Mouse (Mus musculus) midbrain, embryonic 12.5 days (tissue): Measurements from ENCODE around the gene Cflar. TPM values are rescaled to one million over a fixed set of nuclear protein-coding genes. Genes with fewer than 3 reads are reported as not detected.

ENCODE experiments used
- ATAC-seq: fragments of 200-750 bp; cut with Nextera tagmentation; 2 replicates; pipeline ENCODE4 v1.8.0; 2017; ENCODE audit warnings: low read depth, moderate TSS enrichment, moderate library complexity; ENCODE audit not compliant: low FRiP score
- H3K27ac ChIP-seq: fragments of 300-500 bp; sonication (generic); replicated peaks from 2 replicates; pipeline ENCODE4 v1.5.1; 2016; ENCODE audit warnings: mild to moderate bottlenecking
- H3K27me3 ChIP-seq: fragments of 300-500 bp; sonication (generic); 2 replicates; pipeline ENCODE4 v1.6.1; 2016; ENCODE audit warnings: mild to moderate bottlenecking
- H3K36me3 ChIP-seq: fragments of 300-500 bp; sonication (generic); 2 replicates; pipeline ENCODE4 v1.6.1; 2016
- H3K4me1 ChIP-seq: fragments of 300-500 bp; sonication (generic); 2 replicates; pipeline ENCODE4 v1.6.1; 2016
- H3K4me2 ChIP-seq: fragments of 300-500 bp; sonication (generic); replicated peaks from 2 replicates; pipeline ENCODE4 v1.6.1; 2016; ENCODE audit warnings: mild to moderate bottlenecking, moderate library complexity
- H3K4me3 ChIP-seq: fragments of 300-500 bp; sonication (generic); 2 replicates; pipeline ENCODE4 v1.5.1; 2016; ENCODE audit warnings: mild to moderate bottlenecking
- H3K9ac ChIP-seq: fragments of 300-500 bp; sonication (generic); replicated peaks from 2 replicates; pipeline ENCODE4 v1.6.1; 2016; ENCODE audit warnings: mild to moderate bottlenecking, moderate library complexity
- H3K9me3 ChIP-seq: fragments of 300-500 bp; sonication (generic); 2 replicates; pipeline ENCODE4 v1.6.1; 2016; ENCODE audit warnings: mild to moderate bottlenecking
- WGBS: fragments of 180-500 bp; shearing (Covaris S2); methylation state at CpG from one replicate; pipeline ENCODE4 v1.1.7; 2016; 5-methylcytosine and 5-hydroxymethylcytosine counted together
- polyA plus RNA-seq: library from polyadenylated mRNA; unstranded; fragments of >200 nt; fragmentation: Nextera tagmentation; extraction: Ambion mirVana; gene quantifications from 2 replicates; pipeline ENCODE4 v1.2.1, GENCODE M21; 2016

The Cflar gene
- polyA plus RNA-seq, 1 experiment from 2014 or later = 26.4 TPM

DNA sequence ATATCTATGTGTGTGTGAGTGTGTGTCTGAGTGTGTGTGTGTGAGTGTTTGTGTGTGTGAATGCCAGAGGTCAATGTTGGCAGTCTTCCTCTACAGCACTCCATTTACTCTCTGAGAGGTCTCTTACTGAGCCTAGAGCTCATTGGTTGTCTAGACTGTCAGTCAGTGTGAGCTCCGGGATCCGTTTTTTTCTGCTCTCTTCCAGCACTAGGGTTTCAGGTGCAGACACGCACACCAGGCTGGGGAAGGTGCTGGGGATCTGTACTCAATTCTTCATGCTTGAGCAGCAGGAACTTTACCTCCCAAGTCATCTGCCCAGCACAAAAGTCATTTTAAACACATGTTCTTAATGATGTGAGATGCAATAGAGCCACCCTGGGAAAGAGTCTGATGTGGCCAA, 60.8 kb downstream of the Cflar start:
- 73% methylated on average over 3 of the region's 3 CpGs for WGBS
- no peak overlapping the region for H3K9ac ChIP-seq
- H3K27ac ChIP-seq = no peak overlapping the region
- H3K9me3 ChIP-seq = no peaks in the 10 kb centered on the region
- no peak overlapping the region for H3K4me2 ChIP-seq
- no peak for ATAC-seq
- H3K36me3 ChIP-seq = no peaks in the 10 kb centered on the region
- no peaks in the 10 kb centered on the region for H3K4me1 ChIP-seq
- no peak overlapping the region for H3K4me3 ChIP-seq
- no peaks in the 10 kb centered on the region for H3K27me3 ChIP-seq

DNA sequence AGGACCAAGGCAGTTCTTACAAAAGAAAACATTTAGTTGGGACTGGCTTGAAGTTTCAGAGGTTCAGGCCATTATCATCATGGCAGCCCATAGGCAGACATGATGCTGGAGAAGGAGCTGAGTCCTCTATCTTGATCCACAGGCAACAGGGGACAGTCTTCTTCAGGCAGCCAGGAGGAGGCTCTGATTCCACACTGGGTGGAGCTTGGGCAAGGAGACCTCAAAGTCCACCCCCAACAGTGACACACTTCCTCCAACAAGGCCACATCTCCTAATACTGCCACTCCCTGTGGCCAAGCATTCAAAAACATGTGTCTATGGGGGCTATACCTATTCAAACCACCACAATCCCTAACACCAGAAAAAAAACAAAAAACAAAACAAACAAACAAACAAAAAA, 62.0 kb downstream of the Cflar start:
- Histone ChIP-seq H3K27ac (no peak overlapping the region), H3K4me2 (no peak overlapping the region), H3K36me3 (no peaks in the 10 kb centered on the region), H3K4me1 (no peaks in the 10 kb centered on the region), H3K9ac (no peak overlapping the region), H3K27me3 (no peaks in the 10 kb centered on the region), H3K4me3 (no peak overlapping the region), H3K9me3 (no peaks in the 10 kb centered on the region)
- no peak for ATAC-seq

DNA sequence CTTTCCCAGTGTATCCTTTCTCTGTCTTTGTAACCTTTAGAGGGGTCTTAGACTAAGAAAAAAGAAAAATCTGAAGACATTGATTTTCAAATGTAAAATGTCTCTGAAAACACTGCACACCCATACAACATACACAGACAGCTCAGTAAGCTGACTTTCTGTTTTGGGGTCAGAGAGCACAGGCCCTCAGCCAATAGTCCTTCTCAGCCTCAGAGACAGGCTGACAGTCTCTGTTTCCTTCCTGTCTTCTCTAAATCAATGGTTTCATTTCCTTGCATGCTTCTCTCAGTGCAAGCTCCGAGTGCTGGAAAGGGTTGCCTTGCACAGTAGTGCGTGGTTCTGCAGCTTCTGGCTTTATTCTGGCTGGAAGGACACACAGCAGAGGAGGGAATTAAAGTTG, 62.6 kb downstream of the Cflar start:
- no peak for ATAC-seq
- H3K27ac ChIP-seq = no peak overlapping the region
- H3K4me3 ChIP-seq = no peak overlapping the region
- 85% methylated on average over 2 of the region's 2 CpGs for WGBS
- H3K36me3 ChIP-seq = no peaks in the 10 kb centered on the region
- H3K9ac ChIP-seq = no peak overlapping the region
- H3K4me1 ChIP-seq = no peaks in the 10 kb centered on the region
- H3K27me3 ChIP-seq = no peaks in the 10 kb centered on the region
- no peaks in the 10 kb centered on the region for H3K9me3 ChIP-seq
- no peak overlapping the region for H3K4me2 ChIP-seq

DNA sequence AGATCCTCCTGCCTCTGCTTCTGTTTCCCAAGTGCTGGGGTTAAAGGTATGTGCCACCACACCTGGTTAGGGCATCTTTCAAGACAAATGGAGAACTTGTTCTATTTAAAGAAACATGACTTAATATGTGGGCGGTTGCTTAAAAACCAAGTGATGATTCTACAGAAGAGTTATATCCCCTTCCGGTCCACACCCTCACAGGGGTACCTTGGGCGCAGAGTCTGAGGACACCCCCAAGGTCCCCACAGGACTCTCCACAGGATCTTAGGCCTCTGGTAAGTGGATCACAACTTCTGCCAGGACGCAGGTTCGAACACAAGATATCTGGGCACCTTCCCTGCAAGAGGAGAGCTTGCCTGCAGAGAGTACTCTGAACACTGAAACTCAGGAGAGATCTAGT, 64.1 kb downstream of the Cflar start:
- H3K9ac ChIP-seq = no peak overlapping the region
- no peak overlapping the region for H3K4me2 ChIP-seq
- no peak overlapping the region for H3K4me3 ChIP-seq
- no peak for ATAC-seq
- no peaks in the 10 kb centered on the region for H3K36me3 ChIP-seq
- H3K27ac ChIP-seq = no peak overlapping the region
- no peaks in the 10 kb centered on the region for H3K4me1 ChIP-seq
- no peaks in the 10 kb centered on the region for H3K9me3 ChIP-seq
- H3K27me3 ChIP-seq = no peaks in the 10 kb centered on the region
- 90% methylated on average over 5 of the region's 5 CpGs for WGBS

DNA sequence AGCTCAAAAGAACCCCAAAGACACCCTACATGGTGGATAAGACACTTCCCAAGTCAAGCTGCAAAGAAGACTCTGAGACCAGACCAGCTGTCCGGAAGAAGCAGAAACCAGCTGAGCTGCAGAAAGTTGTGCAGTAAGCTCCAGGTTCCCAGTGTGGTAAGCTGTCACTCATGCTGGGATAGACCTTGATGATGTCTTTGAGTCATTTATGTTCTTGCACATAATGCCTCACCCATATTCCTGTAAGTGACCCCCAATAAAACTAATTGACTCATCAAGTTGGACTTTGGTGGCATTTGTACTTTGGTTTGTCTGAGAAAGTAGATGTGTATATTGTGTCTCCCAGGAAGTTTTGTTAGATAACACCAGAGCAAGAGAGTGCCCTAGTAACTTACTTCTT, 66.3 kb downstream of the Cflar start:
- no peak overlapping the region for H3K4me3 ChIP-seq
- H3K27ac ChIP-seq = no peak overlapping the region
- H3K27me3 ChIP-seq = no peaks in the 10 kb centered on the region
- WGBS = 96% methylated on average over 1 of the region's 1 CpGs
- H3K36me3 ChIP-seq = no peaks in the 10 kb centered on the region
- no peaks in the 10 kb centered on the region for H3K4me1 ChIP-seq
- no peak for ATAC-seq
- no peak overlapping the region for H3K4me2 ChIP-seq
- no peaks in the 10 kb centered on the region for H3K9me3 ChIP-seq
- H3K9ac ChIP-seq = no peak overlapping the region

DNA sequence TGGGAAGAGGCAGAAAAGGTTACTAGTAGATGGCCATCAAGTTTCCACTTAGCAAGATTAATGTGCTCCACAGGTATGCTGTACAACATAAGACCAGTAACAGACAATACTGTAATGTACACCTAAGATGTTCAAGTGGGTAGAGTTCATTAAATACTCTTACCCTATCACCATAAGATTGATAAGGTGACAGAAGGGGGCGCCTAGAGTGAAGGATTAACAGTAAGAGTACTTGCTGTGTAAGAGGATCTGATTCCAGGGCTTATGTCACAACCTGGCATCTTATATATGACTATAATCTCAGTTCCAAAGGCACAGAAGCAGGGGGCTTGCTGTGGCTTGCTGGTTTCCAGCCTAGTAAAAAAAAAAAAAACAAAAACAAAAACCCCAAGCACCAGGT, 66.9 kb downstream of the Cflar start:
- no peak for ATAC-seq
- Histone ChIP-seq H3K36me3 (no peaks in the 10 kb centered on the region), H3K4me1 (no peaks in the 10 kb centered on the region)

DNA sequence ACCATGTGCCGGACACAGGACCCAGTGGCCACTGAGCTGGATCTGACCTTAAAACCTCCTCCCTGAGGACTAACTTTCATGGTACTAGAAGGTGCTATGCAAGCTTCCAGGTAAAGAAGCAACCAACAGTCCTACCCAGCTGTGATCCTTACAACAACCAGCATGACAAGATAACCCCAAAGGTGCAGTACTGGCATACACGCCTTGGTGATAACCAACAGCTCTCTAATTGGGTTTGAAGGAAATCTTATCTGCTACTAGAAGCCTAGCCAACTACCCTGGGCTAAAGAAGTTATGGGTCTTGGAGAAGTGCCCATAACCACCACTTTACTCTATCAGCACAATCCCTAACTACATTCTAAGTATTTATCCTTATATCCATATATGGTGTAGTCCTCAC, 75.0 kb downstream of the Cflar start:
- Histone ChIP-seq H3K4me2 (no peak overlapping the region), H3K36me3 (no peaks in the 10 kb centered on the region), H3K4me1 (no peaks in the 10 kb centered on the region), H3K4me3 (no peak overlapping the region), H3K9me3 (no peaks in the 10 kb centered on the region), H3K27me3 (no peaks in the 10 kb centered on the region), H3K9ac (no peak overlapping the region), H3K27ac (no peak overlapping the region)
- no peak for ATAC-seq
- 92% methylated on average over 2 of the region's 2 CpGs for WGBS

More for the DNA sequence above, 66.9 kb downstream of the Cflar start:
- H3K4me3 ChIP-seq = no peak overlapping the region
- no peak overlapping the region for H3K9ac ChIP-seq
- no peaks in the 10 kb centered on the region for H3K27me3 ChIP-seq
- WGBS = 17% methylated on average over 1 of the region's 1 CpGs
- no peak overlapping the region for H3K27ac ChIP-seq
- no peak overlapping the region for H3K4me2 ChIP-seq
- no peaks in the 10 kb centered on the region for H3K9me3 ChIP-seq

DNA sequence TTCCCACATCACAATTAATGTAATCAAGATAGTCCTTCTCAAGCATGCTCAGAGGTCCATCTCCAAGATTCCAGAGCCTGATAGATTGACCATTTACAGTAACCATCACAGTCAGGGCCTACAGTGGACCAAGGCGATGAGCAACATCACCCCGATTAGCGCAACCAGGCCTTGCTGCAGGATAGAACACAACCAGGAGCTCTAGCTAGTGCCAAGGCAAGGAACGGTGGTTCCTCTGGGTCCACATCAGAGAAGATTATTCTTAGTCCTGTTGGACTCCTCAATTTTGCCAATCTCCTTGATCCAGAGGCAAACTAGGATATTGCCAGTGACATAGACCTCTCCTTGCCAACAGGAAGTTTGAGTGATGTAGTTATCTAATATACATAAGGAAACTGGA, 77.1 kb downstream of the Cflar start:
- 97% methylated on average over 4 of the region's 4 CpGs for WGBS
- ATAC-seq = no peak

DNA sequence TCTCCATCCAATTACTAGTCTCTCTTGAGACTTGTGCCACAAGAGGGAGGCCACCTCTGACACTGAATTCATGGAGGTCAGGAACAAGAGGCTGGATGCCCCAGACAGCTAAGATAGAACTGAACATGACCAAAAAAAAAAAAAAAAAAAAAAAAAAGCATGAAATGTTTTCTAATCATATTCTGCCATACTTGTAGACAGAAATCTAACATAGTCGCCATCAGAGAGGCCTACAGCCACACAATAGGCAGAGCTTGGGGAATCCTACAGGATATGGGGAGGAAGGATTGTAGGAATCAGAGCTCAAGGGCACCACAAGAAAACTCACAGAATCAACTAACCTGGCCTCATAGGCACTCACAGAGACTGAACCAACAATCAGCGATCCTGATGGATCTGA, 83.4 kb downstream of the Cflar start:
- H3K4me3 ChIP-seq = no peak overlapping the region
- ATAC-seq = no peak
- WGBS = 49% methylated on average over 2 of the region's 2 CpGs
- peaks cover 11% of the 10 kb centered on the region for H3K4me1 ChIP-seq
- no peak overlapping the region for H3K4me2 ChIP-seq
- H3K27ac ChIP-seq = no peak overlapping the region
- no peaks in the 10 kb centered on the region for H3K9me3 ChIP-seq
- H3K27me3 ChIP-seq = peaks cover 8% of the 10 kb centered on the region; the same call in 1 of the 2 replicates
- H3K36me3 ChIP-seq = no peaks in the 10 kb centered on the region
- no peak overlapping the region for H3K9ac ChIP-seq

More for the DNA sequence above, 77.1 kb downstream of the Cflar start:
- Histone ChIP-seq H3K27me3 (no peaks in the 10 kb centered on the region), H3K4me3 (no peak overlapping the region), H3K9ac (no peak overlapping the region), H3K4me2 (no peak overlapping the region), H3K9me3 (no peaks in the 10 kb centered on the region), H3K36me3 (no peaks in the 10 kb centered on the region), H3K4me1 (no peaks in the 10 kb centered on the region), H3K27ac (no peak overlapping the region)

DNA sequence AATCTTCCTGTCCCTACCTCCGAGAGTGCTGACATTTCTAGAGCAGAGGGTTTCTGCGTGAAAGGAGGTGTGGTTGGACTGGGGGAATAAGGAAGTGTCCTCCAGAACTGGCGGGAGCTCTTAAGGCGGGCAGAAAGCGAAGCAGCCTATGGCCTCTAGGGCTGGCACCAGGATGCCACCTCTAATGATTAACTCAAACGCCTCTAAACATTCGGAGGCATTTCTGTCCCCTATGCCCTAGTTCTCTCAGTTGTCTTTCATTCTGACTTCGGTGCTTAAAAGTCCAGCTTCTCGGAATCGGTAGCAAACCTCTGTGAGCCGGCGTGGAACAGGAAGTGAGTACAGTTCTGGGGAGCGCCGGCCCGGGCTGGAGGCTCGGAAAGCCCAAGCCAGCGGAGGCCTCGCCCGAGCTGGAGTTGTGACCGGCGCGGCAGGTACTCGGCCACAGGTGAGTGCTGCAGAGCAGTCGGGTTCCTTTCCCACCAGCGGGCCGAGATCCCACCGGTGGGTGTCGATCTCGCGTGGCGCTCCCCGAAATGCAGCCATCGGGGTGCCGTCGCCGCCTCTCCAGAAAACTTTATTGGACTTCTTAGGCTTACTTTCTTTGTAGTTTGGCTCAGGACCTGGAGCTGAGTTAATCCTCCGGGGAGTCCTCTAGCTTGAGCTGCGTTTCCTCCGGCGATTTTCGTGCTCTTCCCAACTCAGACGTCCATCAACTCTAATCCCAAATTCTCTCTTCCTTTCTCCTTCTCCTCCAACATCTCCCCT, 84.2 kb downstream of the Cflar start, which contains the start of gene Casp8:
Gene Casp8 (plus strand): TSS at position 84 of the 768 bp plus-strand sequence.
- Histone ChIP-seq H3K4me2 (peak within 1 kb of the TSS; percentile 85), H3K4me1 (peaks cover 11% of the 10 kb centered on the region), H3K4me3 (peak within 1 kb of the TSS; percentile 50), H3K27me3 (peaks cover 8% of the 10 kb centered on the region; the same call in 1 of the 2 replicates), H3K9ac (peak within 1 kb of the TSS; percentile 62), H3K36me3 (no peaks in the 10 kb centered on the region), H3K9me3 (no peaks in the 10 kb centered on the region), H3K27ac (no peak within 1 kb of the TSS)
- WGBS = under 1% methylated on average over 42 of the region's 42 CpGs
- ATAC-seq = no peak

DNA sequence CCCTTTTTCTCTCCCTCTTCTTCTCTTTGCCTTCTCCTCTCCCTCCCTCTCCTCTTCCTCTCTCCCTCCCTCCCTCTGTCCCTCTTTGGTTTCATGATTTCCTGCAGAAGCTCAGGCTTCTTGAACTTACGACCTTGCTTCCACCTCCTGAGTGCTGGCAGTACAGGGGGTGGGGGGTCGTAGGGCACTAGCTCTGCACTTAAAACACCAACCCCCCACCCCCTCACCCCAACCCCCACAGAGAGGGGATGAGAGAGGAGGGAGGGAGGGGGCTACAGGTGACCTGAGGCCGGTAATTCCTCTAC, 84.7 kb downstream of the Cflar start:
- no peaks in the 10 kb centered on the region for H3K36me3 ChIP-seq
- H3K4me3 ChIP-seq = peak overlapping the region; percentile 50
- peaks cover 11% of the 10 kb centered on the region for H3K4me1 ChIP-seq
- no peaks in the 10 kb centered on the region for H3K9me3 ChIP-seq
- WGBS = 3% methylated on average over 3 of the region's 3 CpGs
- peaks cover 8% of the 10 kb centered on the region; the same call in 1 of the 2 replicates for H3K27me3 ChIP-seq
- H3K27ac ChIP-seq = no peak overlapping the region
- no peak for ATAC-seq
- H3K4me2 ChIP-seq = peak overlapping the region; percentile 85
- peak overlapping the region; percentile 62; the same call in 1 of the 2 replicates for H3K9ac ChIP-seq

DNA sequence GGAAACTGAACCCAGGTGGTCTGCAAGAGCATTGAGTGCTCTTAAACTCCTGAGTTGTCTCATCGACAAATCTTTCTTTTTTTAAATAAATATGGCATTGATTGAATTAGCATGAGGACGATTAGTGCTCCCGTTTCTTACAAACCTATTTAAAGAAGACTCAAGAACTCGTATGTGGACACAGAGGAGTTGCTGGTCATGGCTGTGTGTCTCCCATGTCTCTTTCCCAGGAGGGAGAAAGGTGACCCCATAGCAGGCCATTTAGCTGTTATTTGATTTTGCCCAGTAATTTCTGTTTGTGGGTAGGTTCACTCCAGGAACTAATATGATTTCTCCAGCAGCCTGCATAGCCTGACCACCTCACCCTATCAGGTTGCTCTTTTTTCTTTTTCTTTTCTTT, 85.5 kb downstream of the Cflar start:
- Histone ChIP-seq H3K9ac (no peak overlapping the region), H3K4me2 (no peak overlapping the region), H3K27ac (no peak overlapping the region), H3K4me1 (peaks cover 11% of the 10 kb centered on the region), H3K36me3 (no peaks in the 10 kb centered on the region), H3K27me3 (peaks cover 8% of the 10 kb centered on the region; the same call in 1 of the 2 replicates), H3K9me3 (no peaks in the 10 kb centered on the region), H3K4me3 (no peak overlapping the region)
- WGBS = 84% methylated on average over 4 of the region's 4 CpGs
- ATAC-seq = no peak

DNA sequence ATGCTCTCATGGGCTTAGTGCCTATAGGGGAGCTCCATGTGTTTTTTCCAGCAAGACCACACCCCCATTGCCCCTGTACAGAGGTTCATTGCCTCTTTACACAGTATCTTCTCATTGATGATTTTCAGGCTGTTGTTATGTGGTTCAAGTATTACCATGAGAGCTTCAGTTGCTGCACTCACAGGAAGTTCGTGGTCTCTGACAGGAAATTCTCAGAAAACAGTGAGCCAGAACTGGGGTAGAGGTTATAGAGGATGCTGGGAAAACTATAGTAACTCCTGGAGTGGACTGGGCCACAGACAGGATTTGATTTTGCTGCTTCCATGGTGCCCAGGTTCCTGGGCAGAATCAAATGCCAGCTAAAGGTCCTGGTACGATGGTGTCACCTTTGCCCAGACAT, 86.1 kb downstream of the Cflar start:
- H3K4me2 ChIP-seq = no peak overlapping the region
- peaks cover 8% of the 10 kb centered on the region; the same call in 1 of the 2 replicates for H3K27me3 ChIP-seq
- no peak for ATAC-seq
- no peaks in the 10 kb centered on the region for H3K9me3 ChIP-seq
- no peak overlapping the region for H3K9ac ChIP-seq
- H3K36me3 ChIP-seq = no peaks in the 10 kb centered on the region
- H3K27ac ChIP-seq = no peak overlapping the region
- H3K4me3 ChIP-seq = no peak overlapping the region
- H3K4me1 ChIP-seq = peaks cover 11% of the 10 kb centered on the region
- 82% methylated on average over 2 of the region's 2 CpGs for WGBS
